Mouse (Mus musculus) megakaryocyte, embryonic 14.5 days (primary cell): ENCODE data around the gene Polg.

Source experiments
- FLI1 ChIP-seq: IDR thresholded peaks from 2 replicates; pipeline ENCODE4 v1.6.1; 2012; ENCODE audit warnings: low read length, inconsistent platforms, mixed read lengths
- GATA1 ChIP-seq: IDR thresholded peaks from 3 replicates; pipeline ENCODE4 v1.6.1; 2012; ENCODE audit warnings: mixed read lengths, low read length, inconsistent platforms, borderline replicate concordance

DNA sequence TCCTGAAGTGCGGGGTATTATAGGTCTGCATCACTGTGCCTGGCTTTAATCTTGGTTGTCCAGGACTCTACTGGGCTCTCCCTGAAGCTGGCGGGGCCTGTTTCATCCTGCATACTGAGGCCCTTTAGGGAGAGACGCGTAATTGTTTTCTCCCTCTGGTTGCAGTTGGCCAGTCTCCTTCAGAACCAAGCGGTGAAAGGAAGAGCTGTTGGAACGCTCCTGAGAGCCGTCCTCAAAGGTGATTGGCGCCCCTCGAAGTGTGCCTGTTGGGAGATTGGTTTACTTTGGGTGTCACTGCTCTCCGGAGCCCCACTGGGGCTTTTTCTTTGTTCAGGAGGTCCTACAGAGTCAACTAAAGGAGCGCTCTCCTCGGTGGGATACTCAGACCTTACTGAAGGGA is 67.2 kb downstream of the Polg start:
- no peak for TF ChIP-seq GATA1
- no peak for TF ChIP-seq FLI1
